Mouse (Mus musculus): ENCODE data around the gene Fat1.

- TF ChIP-seq CTCF (conservative IDR thresholded peaks at IDR 0.05; ENCODE audit: low read length) = no peak
- TF ChIP-seq NANOG (IDR thresholded peaks at IDR 0.05; ENCODE audit: borderline replicate concordance, low read length) = no peak
Observed at GRCm38 (mm10) chr8:45021171-45021570, 85.9 kb downstream of the Fat1 start.

Measured in E14TG2a.4 (cell line).